Mouse (Mus musculus): Measurements from ENCODE around the gene Anp32b. TPM values are rescaled to one million over a fixed set of nuclear protein-coding genes. Genes with fewer than 3 reads are reported as not detected.
A peak's percentile ranks its signal among the peaks of the same experiment; 100 is the strongest.

Anp32b gene
- total RNA-seq, 2 experiments from 2014 or later, result 43.3 to 43.9 TPM

GRCm38 (mm10) chr4:46498511-46498910 is 47.8 kb downstream of the Anp32b start:
- DNase-seq (ENCODE audit: low spot score in 2 of 2), result no peak
- intact Hi-C loops (cut with DNase I), result no loop called here

GRCm38 (mm10) chr4:46498976-46499375 is 48.3 kb downstream of the Anp32b start:
- peak in 1 of 2 experiments; percentile 39 for DNase-seq (ENCODE audit: low spot score in 2 of 2)
- intact Hi-C loops (cut with DNase I), result no loop called here

GRCm38 (mm10) chr4:46502606-46503502 is 52.2 kb downstream of the Anp32b start:
- intact Hi-C loops (cut with DNase I), result loop anchor here (10.0 kb wide), 1 partner anchor 552 kb away; the partner anchor contains the start of gene Anks6
- no peak for DNase-seq (ENCODE audit: low spot score in 2 of 2)

GRCm38 (mm10) chr4:46503881-46504280 is 53.2 kb downstream of the Anp32b start:
- DNase-seq (ENCODE audit: low spot score in 2 of 2), result no peak
- intact Hi-C loops (cut with DNase I), result loop anchor here (10.0 kb wide), 1 partner anchor 551 kb away; the partner anchor contains the start of gene Anks6

- DNase-seq (ENCODE audit: low spot score in 2 of 2), result no peak
- intact Hi-C loops (cut with DNase I), result loop anchor here (10.0 kb wide), 1 partner anchor 549 kb away; the partner anchor contains the start of gene Anks6
Measured at GRCm38 (mm10) chr4:46505361-46506057, 54.8 kb downstream of the Anp32b start.

- peak; percentile 92 to 97 for DNase-seq (ENCODE audit: low spot score in 2 of 2)
- intact Hi-C loops (cut with DNase I), result loop anchor here (1.0 to 10.0 kb wide), 2 partner anchors 143 to 548 kb away; partner anchors contain the start of genes Anks6 and Tbc1d2
Measured at GRCm38 (mm10) chr4:46506801-46507610, 56.3 kb downstream of the Anp32b start.

GRCm38 (mm10) chr4:46507736-46508460 is 57.2 kb downstream of the Anp32b start:
- intact Hi-C loops (cut with DNase I), result loop anchor here (1.0 to 10.0 kb wide), 3 partner anchors 93 to 547 kb away; partner anchors contain the start of genes Anks6 and Tbc1d2
- DNase-seq (ENCODE audit: low spot score in 2 of 2), result peak; percentile 67 to 79

- DNase-seq (ENCODE audit: low spot score in 2 of 2), result no peak
Measured at GRCm38 (mm10) chr4:46520491-46520890, 69.8 kb downstream of the Anp32b start.

GRCm38 (mm10) chr4:46521457-46521856 is 70.8 kb downstream of the Anp32b start:
- intact Hi-C loops (cut with DNase I), result no loop called here

More at GRCm38 (mm10) chr4:46520491-46520890, 69.8 kb downstream of the Anp32b start:
- intact Hi-C loops (cut with DNase I), result no loop called here

More at GRCm38 (mm10) chr4:46521457-46521856, 70.8 kb downstream of the Anp32b start:
- DNase-seq (ENCODE audit: low spot score in 2 of 2), result no peak

Other genes with a start within 250 kb of the Anp32b start
- not detected for gene Foxe1, start 107.3 kb upstream of the Anp32b start, total RNA-seq (2021)
- gene Trmo, start 61.5 kb upstream of the Anp32b start, total RNA-seq (2021), result 1 to 10 TPM; 4.2 to 4.7 TPM
- not detected for gene Hemgn, start 37.4 kb upstream of the Anp32b start, total RNA-seq (2021)
- gene Nans, start 38.3 kb downstream of the Anp32b start, total RNA-seq (2021), result 10 to 100 TPM; 19.4 to 19.7 TPM
- 1 to 10 TPM in 1 of 2 experiments, under 1 TPM in 1; 0.76 to 1.4 TPM for gene Trim14, start 85.2 kb downstream of the Anp32b start, total RNA-seq (2021)
- 10 to 100 TPM; 26.2 to 29.7 TPM for gene Coro2a, start 151.3 kb downstream of the Anp32b start, total RNA-seq (2021)
- 1 to 10 TPM; 2.6 to 3.3 TPM for gene Tbc1d2, start 199.3 kb downstream of the Anp32b start, total RNA-seq (2021)

Data from left cerebral cortex, postnatal 25 days (tissue).